Mouse (Mus musculus) stomach, embryonic 16.5 days (tissue): ENCODE data around the gene Pdlim3. TPM values are rescaled to one million over a fixed set of nuclear protein-coding genes. Genes with fewer than 3 reads are reported as not detected.

Experiments
- ATAC-seq: fragments of 200-750 bp; cut with Nextera tagmentation; 2 replicates; pipeline ENCODE4 v1.8.0; 2017; ENCODE audit warnings: moderate number of reproducible peaks, moderate TSS enrichment; ENCODE audit not compliant: insufficient read depth, low FRiP score
- H3K27ac ChIP-seq: fragments of 300-500 bp; sonication (generic); 2 replicates; pipeline ENCODE4 v1.5.1; 2014; ENCODE audit warnings: low read length
- H3K27me3 ChIP-seq: fragments of 300-500 bp; sonication (generic); 2 replicates; pipeline ENCODE4 v1.6.1; 2014; ENCODE audit warnings: low read length, control low read depth, mixed read lengths; ENCODE audit not compliant: control insufficient read depth, insufficient read depth
- H3K36me3 ChIP-seq: fragments of 300-500 bp; sonication (generic); 2 replicates; pipeline ENCODE4 v1.6.1; 2014; ENCODE audit warnings: low read length; ENCODE audit not compliant: control insufficient read depth, insufficient read depth
- H3K4me1 ChIP-seq: fragments of 300-500 bp; sonication (generic); 2 replicates; pipeline ENCODE4 v1.6.1; 2014; ENCODE audit warnings: low read length, control low read depth, mixed read lengths; ENCODE audit not compliant: control insufficient read depth, insufficient read depth
- H3K4me2 ChIP-seq: fragments of 300-500 bp; sonication (generic); 2 replicates; pipeline ENCODE4 v1.6.1; 2014; ENCODE audit warnings: low read depth, low read length, mixed read lengths
- H3K4me3 ChIP-seq: fragments of 300-500 bp; sonication (generic); replicated peaks from 2 replicates; pipeline ENCODE4 v1.5.1; 2014; ENCODE audit warnings: mild to moderate bottlenecking, low read length
- H3K9ac ChIP-seq: fragments of 300-500 bp; sonication (generic); 2 replicates; pipeline ENCODE4 v1.6.1; 2014; ENCODE audit warnings: low read length
- H3K9me3 ChIP-seq: fragments of 300-500 bp; sonication (generic); replicated peaks from 2 replicates; pipeline ENCODE4 v1.6.1; 2016; ENCODE audit warnings: low read length, control low read depth; ENCODE audit not compliant: control insufficient read depth
- WGBS: fragments of 180-500 bp; shearing (Covaris S2); extraction: QIAGEN DNeasy Blood & Tissue Kit; methylation state at CpG from one replicate; pipeline ENCODE4 v1.1.7; 2014; 5-methylcytosine and 5-hydroxymethylcytosine counted together
- polyA plus RNA-seq: library from polyadenylated mRNA; unstranded; fragments of >200 nt; fragmentation: Nextera tagmentation; extraction: Ambion mirVana; gene quantifications from 2 replicates; pipeline ENCODE4 v1.2.1, GENCODE M21; 2015

Gene Pdlim3
- polyA plus RNA-seq, 1 experiment from 2014 or later = 222 TPM

- Histone ChIP-seq H3K9me3 (no peaks in the 10 kb centered on the region; the same call in 1 of the 2 replicates), H3K4me1 (no peaks in the 10 kb centered on the region), H3K4me3 (no peak overlapping the region), H3K27me3 (no peaks in the 10 kb centered on the region), H3K9ac (no peak overlapping the region), H3K27ac (no peak overlapping the region), H3K36me3 (no peaks in the 10 kb centered on the region), H3K4me2 (no peak overlapping the region)
- WGBS = 93% methylated on average over 7 of the region's 7 CpGs
- no peak for ATAC-seq
Measured at GRCm38 (mm10) chr8:45889737-45890136, 4.5 kb downstream of the Pdlim3 start.

GRCm38 (mm10) chr8:45896590-45896989 lies 11.3 kb downstream of the Pdlim3 start:
- Histone ChIP-seq H3K36me3 (peaks cover 4% of the 10 kb centered on the region; the same call in 1 of the 2 replicates), H3K4me1 (no peaks in the 10 kb centered on the region), H3K4me2 (no peak overlapping the region), H3K9me3 (no peaks in the 10 kb centered on the region; the same call in 1 of the 2 replicates), H3K9ac (no peak overlapping the region), H3K4me3 (no peak overlapping the region), H3K27ac (no peak overlapping the region), H3K27me3 (no peaks in the 10 kb centered on the region)
- ATAC-seq = no peak
- WGBS = 82% methylated on average over 3 of the region's 3 CpGs

- Histone ChIP-seq H3K9ac (no peak overlapping the region), H3K27me3 (no peaks in the 10 kb centered on the region), H3K27ac (no peak overlapping the region), H3K9me3 (no peaks in the 10 kb centered on the region; the same call in 1 of the 2 replicates), H3K4me2 (no peak overlapping the region), H3K4me1 (no peaks in the 10 kb centered on the region), H3K36me3 (peaks cover 7% of the 10 kb centered on the region; the same call in 1 of the 2 replicates), H3K4me3 (no peak overlapping the region)
- ATAC-seq = no peak
- WGBS = 81% methylated on average over 3 of the region's 3 CpGs
Measured at GRCm38 (mm10) chr8:45899783-45900182, 14.5 kb downstream of the Pdlim3 start.

GRCm38 (mm10) chr8:45901626-45902025 lies 16.4 kb downstream of the Pdlim3 start:
- Histone ChIP-seq H3K4me3 (no peak overlapping the region), H3K4me2 (no peak overlapping the region), H3K9me3 (no peaks in the 10 kb centered on the region), H3K9ac (no peak overlapping the region), H3K36me3 (peaks cover 5% of the 10 kb centered on the region; the same call in 1 of the 2 replicates), H3K27ac (no peak overlapping the region), H3K27me3 (no peaks in the 10 kb centered on the region), H3K4me1 (no peaks in the 10 kb centered on the region)
- WGBS = 70% methylated on average over 8 of the region's 8 CpGs
- no peak for ATAC-seq

GRCm38 (mm10) chr8:45903659-45904058 lies 18.4 kb downstream of the Pdlim3 start:
- Histone ChIP-seq H3K27me3 (no peaks in the 10 kb centered on the region), H3K4me3 (no peak overlapping the region), H3K9ac (no peak overlapping the region), H3K36me3 (peaks cover 3% of the 10 kb centered on the region; the same call in 1 of the 2 replicates), H3K4me2 (no peak overlapping the region), H3K27ac (no peak overlapping the region), H3K9me3 (no peaks in the 10 kb centered on the region), H3K4me1 (no peaks in the 10 kb centered on the region)
- 21% methylated on average over 3 of the region's 3 CpGs for whole genome bisulfite sequencing
- no peak for ATAC-seq

- ATAC-seq = no peak
- peak overlapping the region; percentile 47; the same call in 1 of the 2 replicates for H3K27ac ChIP-seq
- H3K36me3 ChIP-seq = peaks cover 3% of the 10 kb centered on the region; the same call in 1 of the 2 replicates
- no peak overlapping the region for H3K4me3 ChIP-seq
- H3K4me1 ChIP-seq = no peaks in the 10 kb centered on the region
- H3K9ac ChIP-seq = no peak overlapping the region
- H3K4me2 ChIP-seq = no peak overlapping the region
- H3K27me3 ChIP-seq = no peaks in the 10 kb centered on the region
- no peaks in the 10 kb centered on the region for H3K9me3 ChIP-seq
- WGBS = 67% methylated on average over 7 of the region's 7 CpGs
Measured at GRCm38 (mm10) chr8:45905591-45906250, 20.5 kb downstream of the Pdlim3 start.

- ATAC-seq = no peak
- H3K4me3 ChIP-seq = no peak overlapping the region
- no peaks in the 10 kb centered on the region for H3K27me3 ChIP-seq
- H3K4me2 ChIP-seq = no peak overlapping the region
- H3K9ac ChIP-seq = no peak overlapping the region
- H3K36me3 ChIP-seq = peaks cover 3% of the 10 kb centered on the region; the same call in 1 of the 2 replicates
- no peaks in the 10 kb centered on the region for H3K9me3 ChIP-seq
- H3K27ac ChIP-seq = no peak overlapping the region
- H3K4me1 ChIP-seq = no peaks in the 10 kb centered on the region
- 82% methylated on average over 4 of the region's 4 CpGs for WGBS
Measured at GRCm38 (mm10) chr8:45906251-45906619, 21.0 kb downstream of the Pdlim3 start.

- Histone ChIP-seq H3K4me1 (no peaks in the 10 kb centered on the region), H3K36me3 (0 out of 2 replicates have a peak, but pooled peaks cover 4% of the 10 kb centered on the region), H3K27me3 (no peaks in the 10 kb centered on the region), H3K9ac (no peak overlapping the region), H3K9me3 (no peaks in the 10 kb centered on the region), H3K27ac (no peak overlapping the region), H3K4me2 (no peak overlapping the region), H3K4me3 (no peak overlapping the region)
- 78% methylated on average over 11 of the region's 11 CpGs for WGBS
- ATAC-seq = no peak
Measured at GRCm38 (mm10) chr8:45913707-45914106, 28.4 kb downstream of the Pdlim3 start.

- H3K4me1 ChIP-seq = no peaks in the 10 kb centered on the region
- H3K27ac ChIP-seq = peak overlapping the region; percentile 34; the same call in 1 of the 2 replicates
- H3K36me3 ChIP-seq = 0 out of 2 replicates have a peak, but pooled peaks cover 4% of the 10 kb centered on the region
- no peak for ATAC-seq
- no peaks in the 10 kb centered on the region for H3K27me3 ChIP-seq
- no peak overlapping the region for H3K4me3 ChIP-seq
- H3K9me3 ChIP-seq = no peaks in the 10 kb centered on the region
- no peak overlapping the region for H3K4me2 ChIP-seq
- no peak overlapping the region for H3K9ac ChIP-seq
- WGBS = 82% methylated on average over 3 of the region's 3 CpGs
Measured at GRCm38 (mm10) chr8:45916496-45916895, 31.2 kb downstream of the Pdlim3 start.
